Mouse (Mus musculus) embryonic facial prominence, embryonic 15.5 days (tissue): ENCODE results near the gene Grik1. TPM values are rescaled to one million over a fixed set of nuclear protein-coding genes. Genes with fewer than 3 reads are reported as not detected.

Experiments
- ATAC-seq: fragments of 200-750 bp; cut with Nextera tagmentation; 2 replicates; pipeline ENCODE4 v1.8.0; 2017; ENCODE audit warnings: low read depth, moderate TSS enrichment; ENCODE audit not compliant: insufficient number of reproducible peaks, low FRiP score, low TSS enrichment
- H3K27ac ChIP-seq: fragments of 300-500 bp; sonication (generic); replicated peaks from 2 replicates; pipeline ENCODE4 v1.5.1; 2015; ENCODE audit warnings: mild to moderate bottlenecking, inconsistent platforms
- H3K27me3 ChIP-seq: fragments of 300-500 bp; sonication (generic); 2 replicates; pipeline ENCODE4 v1.6.1; 2015; ENCODE audit warnings: inconsistent platforms
- H3K36me3 ChIP-seq: fragments of 300-500 bp; sonication (generic); 2 replicates; pipeline ENCODE4 v1.6.1; 2015; ENCODE audit warnings: mild to moderate bottlenecking, inconsistent platforms
- H3K4me1 ChIP-seq: fragments of 300-500 bp; sonication (generic); 2 replicates; pipeline ENCODE4 v1.6.1; 2015; ENCODE audit warnings: inconsistent platforms
- H3K4me2 ChIP-seq: fragments of 300-500 bp; sonication (generic); replicated peaks from 2 replicates; pipeline ENCODE4 v1.6.1; 2015; ENCODE audit warnings: mild to moderate bottlenecking, inconsistent platforms
- H3K4me3 ChIP-seq: fragments of 300-500 bp; sonication (generic); replicated peaks from 2 replicates; pipeline ENCODE4 v1.5.1; 2015; ENCODE audit warnings: mild to moderate bottlenecking, inconsistent platforms
- H3K9ac ChIP-seq: fragments of 300-500 bp; sonication (generic); 2 replicates; pipeline ENCODE4 v1.6.1; 2015; ENCODE audit warnings: inconsistent platforms
- H3K9me3 ChIP-seq: fragments of 300-500 bp; sonication (generic); replicated peaks from 2 replicates; pipeline ENCODE4 v1.6.1; 2016; ENCODE audit warnings: inconsistent platforms
- WGBS: fragments of 180-500 bp; shearing (Covaris S2); methylation state at CpG from one replicate; pipeline ENCODE4 v1.1.7; 2015; 5-methylcytosine and 5-hydroxymethylcytosine counted together
- polyA plus RNA-seq: library from polyadenylated mRNA; unstranded; fragments of >200 nt; fragmentation: Nextera tagmentation; extraction: Ambion mirVana; gene quantifications from 2 replicates; pipeline ENCODE4 v1.2.1, GENCODE M21; 2015

Gene Grik1
- polyA plus RNA-seq, 1 experiment from 2014 or later = 3.2 TPM

DNA sequence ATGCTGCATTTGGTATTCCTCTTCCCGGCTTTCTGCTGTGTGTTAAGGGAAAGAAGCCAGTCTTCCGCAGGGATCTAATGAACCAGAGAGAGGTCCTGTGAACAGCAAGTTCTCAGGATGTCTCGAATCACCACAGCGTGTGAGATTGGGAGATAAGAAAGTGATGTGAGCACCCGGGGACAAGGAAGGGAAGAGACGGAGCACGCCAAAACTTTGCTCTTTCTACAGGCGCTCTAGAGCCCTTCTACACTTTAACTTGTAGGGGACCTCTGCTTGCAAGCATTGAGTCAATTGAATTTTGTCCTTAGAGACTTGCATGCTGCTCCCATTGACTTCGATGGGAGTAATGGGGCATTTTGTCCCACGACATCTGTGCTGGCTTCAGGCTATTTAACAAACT lies 241.9 kb downstream of the Grik1 start:
- 79% methylated on average over 10 of the region's 10 CpGs for WGBS
- no peaks in the 10 kb centered on the region for H3K9me3 ChIP-seq
- H3K4me3 ChIP-seq = no peak overlapping the region
- no peaks in the 10 kb centered on the region for H3K4me1 ChIP-seq
- H3K4me2 ChIP-seq = no peak overlapping the region
- ATAC-seq = no peak
- no peaks in the 10 kb centered on the region for H3K36me3 ChIP-seq
- no peak overlapping the region for H3K9ac ChIP-seq
- H3K27me3 ChIP-seq = no peaks in the 10 kb centered on the region
- H3K27ac ChIP-seq = no peak overlapping the region

DNA sequence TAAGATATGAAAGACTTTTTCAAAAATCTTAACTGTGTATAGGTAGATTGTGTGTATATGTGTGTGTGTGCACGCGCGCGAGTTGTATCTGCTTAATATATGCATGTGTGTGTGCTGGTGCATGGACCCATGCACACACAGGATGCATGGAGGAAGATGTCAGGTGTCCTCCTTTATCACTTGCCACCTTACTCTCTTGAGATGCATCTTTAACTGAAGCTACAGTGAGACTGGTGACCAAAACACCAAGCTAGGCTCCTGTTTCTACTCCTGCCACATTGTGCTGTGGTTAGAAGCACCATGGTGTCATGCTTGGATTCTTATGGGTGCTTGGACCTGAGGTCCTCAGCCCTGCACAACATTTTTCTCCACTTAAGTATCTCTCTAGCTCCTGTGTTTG lies 245.7 kb downstream of the Grik1 start:
- no peak for ATAC-seq
- H3K4me3 ChIP-seq = no peak overlapping the region
- 99% methylated on average over 4 of the region's 4 CpGs for WGBS

GRCm38 (mm10) chr16:88042458-88042857 lies 247.6 kb downstream of the Grik1 start:
- no peak overlapping the region for H3K27ac ChIP-seq
- H3K9ac ChIP-seq = no peak overlapping the region
- WGBS = 16% methylated on average over 6 of the region's 6 CpGs
- no peaks in the 10 kb centered on the region for H3K27me3 ChIP-seq
- no peak overlapping the region for H3K4me2 ChIP-seq
- H3K4me3 ChIP-seq = no peak overlapping the region
- no peak for ATAC-seq
- no peaks in the 10 kb centered on the region for H3K9me3 ChIP-seq
- no peaks in the 10 kb centered on the region for H3K4me1 ChIP-seq
- H3K36me3 ChIP-seq = no peaks in the 10 kb centered on the region

More for the DNA sequence above, 245.7 kb downstream of the Grik1 start:
- Histone ChIP-seq H3K36me3 (no peaks in the 10 kb centered on the region), H3K27me3 (no peaks in the 10 kb centered on the region), H3K27ac (no peak overlapping the region), H3K4me2 (no peak overlapping the region), H3K4me1 (no peaks in the 10 kb centered on the region), H3K9me3 (no peaks in the 10 kb centered on the region), H3K9ac (no peak overlapping the region)

DNA sequence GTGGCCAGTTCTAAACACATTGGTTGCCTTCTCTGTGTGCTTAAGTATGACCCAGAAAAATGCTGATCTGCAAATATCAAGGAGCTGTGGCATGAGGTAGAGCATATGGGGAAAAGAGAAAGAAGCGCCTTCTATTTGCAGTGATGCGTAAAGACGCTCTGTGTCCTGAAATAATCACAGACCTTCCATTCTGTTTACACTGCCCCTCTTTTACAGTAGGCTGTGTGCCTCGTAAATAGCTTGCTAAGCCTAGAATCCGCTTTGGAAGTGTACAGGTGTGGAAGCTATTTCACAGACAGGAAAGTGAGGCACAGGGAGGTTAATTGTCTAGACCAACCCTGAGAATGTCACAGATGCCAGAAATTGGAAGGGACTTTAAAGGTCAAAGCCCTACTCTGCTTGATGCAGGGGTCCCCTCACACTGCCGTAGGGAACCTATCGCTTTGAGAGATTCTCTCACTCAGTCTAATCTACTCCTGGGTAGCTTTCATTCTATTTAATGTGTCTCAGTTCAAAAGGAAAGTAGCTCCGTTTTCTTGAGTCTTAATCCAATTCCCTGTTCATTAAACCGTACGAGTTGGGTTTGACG lies 251.5 kb downstream of the Grik1 start:
- H3K4me2 ChIP-seq = no peak overlapping the region
- H3K9ac ChIP-seq = no peak overlapping the region
- no peaks in the 10 kb centered on the region for H3K4me1 ChIP-seq

DNA sequence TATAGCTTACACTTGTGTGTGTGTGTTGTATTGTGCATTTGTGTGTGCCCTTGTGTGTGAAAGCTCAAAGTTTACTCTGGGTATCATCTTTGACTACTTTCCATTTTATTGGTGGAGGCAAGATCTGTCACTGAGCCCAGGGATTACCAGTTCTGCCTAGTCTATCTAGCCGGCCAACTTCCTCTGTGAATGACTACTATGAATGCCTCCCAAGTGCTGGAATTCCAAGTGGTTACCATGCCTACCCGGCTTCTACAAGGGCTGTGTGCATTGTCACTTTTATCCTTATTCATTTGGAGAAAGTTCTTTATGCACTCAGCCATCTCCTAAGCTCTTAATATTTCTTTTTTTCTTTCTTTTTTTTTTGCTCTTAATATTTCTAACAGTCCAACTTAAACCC lies 301.3 kb downstream of the Grik1 start:
- no peaks in the 10 kb centered on the region for H3K36me3 ChIP-seq
- H3K9ac ChIP-seq = no peak overlapping the region
- 48% methylated on average over 2 of the region's 2 CpGs for WGBS
- H3K27me3 ChIP-seq = no peaks in the 10 kb centered on the region
- H3K4me3 ChIP-seq = no peak overlapping the region
- H3K9me3 ChIP-seq = no peaks in the 10 kb centered on the region
- no peak overlapping the region for H3K27ac ChIP-seq
- ATAC-seq = no peak
- no peak overlapping the region for H3K4me2 ChIP-seq
- no peaks in the 10 kb centered on the region for H3K4me1 ChIP-seq

More for the DNA sequence above, 251.5 kb downstream of the Grik1 start:
- no peak for ATAC-seq
- Histone ChIP-seq H3K27ac (no peak overlapping the region), H3K27me3 (no peaks in the 10 kb centered on the region), H3K4me3 (no peak overlapping the region), H3K9me3 (no peaks in the 10 kb centered on the region), H3K36me3 (no peaks in the 10 kb centered on the region)
- 82% methylated on average over 11 of the region's 11 CpGs for WGBS

GRCm38 (mm10) chr16:87984201-87984870 lies 305.7 kb downstream of the Grik1 start:
- no peak overlapping the region for H3K9ac ChIP-seq
- H3K4me1 ChIP-seq = no peaks in the 10 kb centered on the region
- no peaks in the 10 kb centered on the region for H3K9me3 ChIP-seq
- no peak overlapping the region for H3K27ac ChIP-seq
- no peak overlapping the region for H3K4me2 ChIP-seq
- H3K4me3 ChIP-seq = no peak overlapping the region
- no peaks in the 10 kb centered on the region for H3K36me3 ChIP-seq
- H3K27me3 ChIP-seq = no peaks in the 10 kb centered on the region
- ATAC-seq = no peak

DNA sequence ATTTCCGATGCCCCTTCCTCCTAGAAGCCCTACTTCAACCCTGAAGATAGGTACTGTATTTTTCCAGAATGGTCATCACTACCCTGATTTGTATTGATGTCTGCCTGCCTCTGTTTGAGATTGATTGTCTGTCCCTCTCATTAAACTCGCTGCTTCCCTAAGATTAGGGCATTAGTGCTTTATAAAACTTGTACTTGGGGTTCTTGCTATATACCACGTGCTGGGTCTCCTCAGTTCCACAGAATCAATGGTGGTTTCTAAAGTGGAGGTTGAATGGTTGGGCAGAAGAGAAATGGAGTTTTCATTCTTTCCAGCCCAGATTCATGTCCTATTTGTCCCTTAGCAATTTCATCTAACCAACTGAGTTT lies 316.0 kb downstream of the Grik1 start:
- ATAC-seq = no peak
- Histone ChIP-seq H3K4me3 (no peak overlapping the region), H3K27me3 (no peaks in the 10 kb centered on the region), H3K9me3 (no peaks in the 10 kb centered on the region), H3K27ac (no peak overlapping the region), H3K9ac (no peak overlapping the region), H3K36me3 (no peaks in the 10 kb centered on the region), H3K4me2 (no peak overlapping the region), H3K4me1 (no peaks in the 10 kb centered on the region)
- WGBS = 77% methylated on average over 3 of the region's 3 CpGs

DNA sequence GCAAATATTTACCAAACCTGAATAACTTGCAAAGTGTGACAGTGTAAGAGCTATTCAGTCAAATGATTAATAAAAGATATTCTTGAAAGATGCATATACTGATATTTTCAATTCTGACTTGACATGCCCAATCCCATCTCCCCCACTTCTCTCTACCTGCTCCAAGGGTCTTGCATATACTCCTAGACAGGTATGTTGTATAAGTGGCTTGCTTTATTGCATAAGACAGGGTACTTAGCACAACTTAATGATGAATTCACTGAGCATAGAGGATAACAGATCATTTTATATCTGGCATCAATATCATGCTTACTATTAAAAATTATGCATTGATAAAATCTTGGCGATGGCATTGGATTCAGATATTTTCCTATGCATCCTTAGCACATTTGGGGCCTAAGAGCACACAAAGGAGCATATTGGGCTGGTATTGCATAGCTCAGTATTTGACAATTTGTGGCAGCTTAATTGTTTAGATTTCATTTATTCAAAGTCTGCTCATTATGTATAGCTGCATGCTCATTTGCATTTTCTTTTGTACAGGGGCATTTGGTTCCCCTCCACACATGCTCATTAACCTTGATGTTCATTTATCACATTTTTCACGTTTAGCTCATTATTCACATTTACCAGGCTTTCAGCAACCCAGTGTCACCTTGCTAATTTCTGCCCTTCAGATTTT lies 316.5 kb downstream of the Grik1 start:
- H3K4me3 ChIP-seq = no peak overlapping the region
- WGBS = 79% methylated on average over 2 of the region's 2 CpGs
- no peaks in the 10 kb centered on the region for H3K9me3 ChIP-seq
- no peak overlapping the region for H3K27ac ChIP-seq
- H3K27me3 ChIP-seq = no peaks in the 10 kb centered on the region
- H3K9ac ChIP-seq = no peak overlapping the region
- ATAC-seq = no peak
- H3K36me3 ChIP-seq = no peaks in the 10 kb centered on the region
- no peaks in the 10 kb centered on the region for H3K4me1 ChIP-seq
- H3K4me2 ChIP-seq = no peak overlapping the region

- H3K4me2 ChIP-seq = no peak overlapping the region
- no peaks in the 10 kb centered on the region for H3K9me3 ChIP-seq
- H3K4me1 ChIP-seq = no peaks in the 10 kb centered on the region
- H3K27ac ChIP-seq = no peak overlapping the region
- no peak overlapping the region for H3K4me3 ChIP-seq
- no peaks in the 10 kb centered on the region for H3K36me3 ChIP-seq
- no peak for ATAC-seq
- H3K9ac ChIP-seq = no peak overlapping the region
- H3K27me3 ChIP-seq = no peaks in the 10 kb centered on the region
- WGBS = 58% methylated on average over 6 of the region's 6 CpGs
Measured at GRCm38 (mm10) chr16:87971911-87972310, 318.2 kb downstream of the Grik1 start.

- ATAC-seq = no peak
- no peaks in the 10 kb centered on the region for H3K27me3 ChIP-seq
- no peaks in the 10 kb centered on the region for H3K4me1 ChIP-seq
- no peak overlapping the region for H3K27ac ChIP-seq
- H3K9ac ChIP-seq = no peak overlapping the region
- 77% methylated on average over 3 of the region's 3 CpGs for WGBS
- H3K4me3 ChIP-seq = no peak overlapping the region
- no peaks in the 10 kb centered on the region for H3K36me3 ChIP-seq
- H3K9me3 ChIP-seq = no peaks in the 10 kb centered on the region
- no peak overlapping the region for H3K4me2 ChIP-seq
Measured at GRCm38 (mm10) chr16:87969936-87970335, 320.1 kb downstream of the Grik1 start.

DNA sequence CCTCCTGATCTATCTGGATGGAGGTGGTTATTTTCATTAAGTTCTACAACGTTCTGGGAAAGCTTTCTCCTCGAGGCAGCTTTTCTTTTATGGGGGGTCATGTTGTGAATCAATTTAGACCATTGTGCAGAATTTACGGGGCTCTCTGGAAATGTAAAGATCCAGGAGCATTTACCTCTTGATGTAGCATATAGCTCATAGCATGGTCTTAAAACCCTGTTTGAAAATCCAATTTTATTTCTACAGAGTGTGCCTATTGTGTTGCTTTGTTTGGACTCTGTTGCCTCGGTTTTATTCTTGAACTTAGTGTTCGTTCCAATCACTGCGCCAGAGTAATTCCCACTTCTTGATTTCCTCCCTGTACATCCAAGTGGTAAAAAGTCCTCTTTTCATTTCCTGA lies 328.6 kb downstream of the Grik1 start:
- Histone ChIP-seq H3K27ac (no peak overlapping the region), H3K36me3 (no peaks in the 10 kb centered on the region), H3K4me2 (no peak overlapping the region), H3K27me3 (no peaks in the 10 kb centered on the region), H3K9ac (no peak overlapping the region), H3K4me3 (no peak overlapping the region), H3K4me1 (no peaks in the 10 kb centered on the region), H3K9me3 (no peaks in the 10 kb centered on the region)
- WGBS = 82% methylated on average over 6 of the region's 6 CpGs
- no peak for ATAC-seq

DNA sequence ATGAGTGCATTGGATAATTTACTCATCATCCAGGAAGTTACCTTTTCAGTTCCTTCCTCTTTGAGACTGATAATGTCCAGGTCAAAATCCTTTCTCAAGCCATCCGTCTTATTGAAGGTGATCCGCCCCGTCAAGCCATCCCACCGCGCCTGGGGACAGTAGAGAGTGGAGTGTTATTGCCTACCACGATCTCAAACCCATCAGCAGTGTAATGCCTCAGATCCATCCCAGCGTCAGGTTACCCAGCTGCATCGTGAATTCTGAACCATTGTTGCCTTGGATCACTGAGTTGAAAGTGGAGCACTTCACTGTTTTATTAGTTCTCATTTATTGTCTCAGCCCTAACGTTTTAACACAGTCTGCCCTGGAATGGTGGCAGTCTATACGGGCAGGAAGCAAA lies 332.6 kb downstream of the Grik1 start:
- Histone ChIP-seq H3K4me3 (no peak overlapping the region), H3K27ac (no peak overlapping the region), H3K4me2 (no peak overlapping the region), H3K27me3 (no peaks in the 10 kb centered on the region), H3K4me1 (no peaks in the 10 kb centered on the region), H3K9me3 (no peaks in the 10 kb centered on the region), H3K9ac (no peak overlapping the region), H3K36me3 (no peaks in the 10 kb centered on the region)
- no peak for ATAC-seq
- WGBS = 85% methylated on average over 10 of the region's 10 CpGs
